Mouse (Mus musculus) cerebellum, postnatal 36 days (tissue): Measurements from ENCODE around the gene Prkar2b.

Experiments
- DNase-seq, 2 experiments: peaks; one replicate each; pipeline ENCODE4 v3.0.0; 2021 to 2022; ENCODE audit warnings: mixed read lengths in 2 of 2

The Prkar2b gene

DNA sequence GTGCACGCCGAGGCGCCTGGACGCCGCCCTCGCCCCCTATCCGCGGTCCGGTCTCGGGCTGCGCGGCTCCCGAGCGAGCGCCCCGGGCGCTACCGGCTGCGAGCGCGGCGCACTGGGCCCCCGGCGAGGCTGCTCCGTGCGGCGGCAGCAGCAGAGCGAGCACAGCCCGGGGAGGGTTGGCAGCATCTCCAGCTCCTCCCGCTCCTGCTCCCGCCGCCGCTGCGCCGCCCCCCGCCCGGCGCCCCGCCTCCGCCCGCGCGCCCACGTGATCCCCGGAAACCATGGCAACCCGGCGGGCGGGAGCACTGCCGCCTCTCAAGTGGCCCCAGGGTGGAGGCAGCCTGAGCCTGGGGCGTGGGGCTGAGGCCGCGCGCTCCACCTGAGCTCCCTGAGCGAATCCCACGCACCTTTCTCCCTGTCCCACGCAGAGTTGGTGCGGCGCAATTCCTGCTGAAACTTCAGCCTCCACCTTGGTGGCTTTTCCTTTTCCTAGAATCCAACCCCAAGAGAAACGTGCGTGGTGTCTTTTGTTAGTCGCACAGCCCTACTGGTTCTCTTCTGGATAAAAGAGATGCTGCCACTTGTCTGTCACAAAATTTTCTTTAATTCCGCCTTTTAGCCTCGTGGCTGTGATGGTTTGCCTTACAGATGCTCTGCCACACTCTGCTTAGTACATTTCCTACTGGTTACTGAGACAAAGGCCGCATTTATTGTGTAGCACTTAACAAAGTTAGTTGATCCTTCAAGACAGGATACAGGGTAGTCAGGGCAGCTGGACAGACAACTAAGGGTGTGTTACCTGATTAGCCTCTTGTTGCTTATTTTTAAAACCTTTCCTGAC lies at the start of gene Prkar2b:
TSS of gene Prkar2b (minus strand) at position 207 of the 841 bp plus-strand sequence.
- peak; percentile 81 to 89 for DNase-seq

DNA sequence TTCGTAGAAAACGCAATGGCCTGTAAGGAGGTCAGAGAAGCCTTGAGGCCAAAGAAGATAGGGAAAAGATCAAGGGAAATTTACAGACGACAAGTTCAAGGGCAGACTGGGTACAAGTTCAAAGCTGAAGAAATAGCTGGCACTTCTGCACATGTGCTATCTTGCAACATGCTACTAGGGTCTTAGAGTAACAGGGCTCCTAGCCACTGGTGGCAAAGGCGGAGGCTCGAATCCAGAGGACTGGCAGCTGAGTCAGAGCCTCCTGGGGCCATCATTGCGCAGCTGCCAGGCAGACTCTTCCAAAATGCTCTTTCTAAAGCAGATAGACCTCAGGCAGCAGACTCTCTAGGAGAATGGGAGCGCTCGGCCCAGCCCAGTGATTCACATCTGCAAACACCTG lies 48.1 kb upstream of the Prkar2b start:
- no peak for DNase-seq

DNA sequence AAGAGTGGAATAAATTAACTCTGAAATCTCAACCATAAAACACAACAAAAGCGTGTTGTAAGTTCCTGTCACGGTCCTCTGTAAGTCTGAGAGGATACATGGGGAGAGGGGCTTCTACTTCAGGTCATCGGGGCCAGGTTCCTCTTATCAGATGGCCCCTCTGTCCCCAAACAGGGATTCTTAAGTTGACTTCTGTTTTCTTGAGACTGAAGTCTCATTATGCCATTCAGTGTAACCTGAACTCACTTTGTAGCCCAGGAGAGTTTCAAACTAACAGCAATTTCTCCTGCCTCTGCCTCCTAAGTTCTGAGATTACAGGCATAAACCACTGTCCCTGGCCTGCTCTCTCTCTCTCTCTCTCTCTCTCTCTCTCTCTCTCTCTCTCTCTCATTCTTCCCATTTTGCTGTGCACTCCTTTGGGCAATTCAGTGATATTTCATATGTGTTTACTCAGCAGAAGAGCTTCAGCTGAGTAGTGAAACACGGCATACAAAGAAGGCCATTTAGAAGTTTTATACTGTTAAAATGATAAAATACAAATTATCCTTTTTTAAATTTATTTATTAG lies 43.9 kb upstream of the Prkar2b start:
- no peak for DNase-seq

DNA sequence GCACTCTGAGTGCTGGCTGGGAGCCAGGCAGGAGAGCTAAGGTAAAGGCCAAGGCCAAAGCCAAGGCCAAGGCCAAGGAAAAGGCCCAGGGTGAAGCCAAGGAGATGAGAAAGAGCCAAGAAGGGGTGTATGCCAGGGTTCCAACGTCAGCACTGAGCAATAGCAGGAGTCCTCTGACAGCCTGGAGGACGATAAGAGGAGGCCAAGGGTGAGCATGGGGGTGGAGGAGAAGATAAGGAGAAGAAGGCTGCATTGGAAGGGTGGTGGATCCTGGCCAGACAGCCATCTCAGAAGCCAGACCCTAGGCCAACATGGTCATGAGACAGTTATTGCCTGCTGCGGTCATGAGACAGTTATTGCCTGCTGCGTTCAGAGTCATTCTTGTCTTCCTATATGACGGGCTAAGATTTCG lies 43.4 kb upstream of the Prkar2b start:
- no peak for DNase-seq

DNA sequence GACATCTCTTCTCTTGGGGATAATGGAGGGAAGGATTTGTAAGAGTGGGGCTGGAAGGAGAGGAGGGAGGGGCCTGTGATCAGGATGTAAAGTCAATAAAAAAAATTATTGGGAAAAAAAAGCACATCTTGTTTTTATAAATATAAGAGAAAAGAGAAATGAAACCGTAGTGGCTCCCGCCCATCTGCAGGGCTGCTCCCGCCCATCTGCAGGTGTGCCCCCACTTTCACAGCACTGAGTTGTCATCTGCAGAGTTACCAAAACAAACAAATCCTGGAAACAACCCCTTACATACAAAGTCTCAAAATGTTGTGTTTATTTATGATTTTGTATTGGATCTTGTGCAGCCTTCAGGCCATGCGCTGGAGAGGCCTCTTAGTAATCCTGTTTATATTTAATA lies 40.2 kb upstream of the Prkar2b start:
- DNase-seq = no peak

DNA sequence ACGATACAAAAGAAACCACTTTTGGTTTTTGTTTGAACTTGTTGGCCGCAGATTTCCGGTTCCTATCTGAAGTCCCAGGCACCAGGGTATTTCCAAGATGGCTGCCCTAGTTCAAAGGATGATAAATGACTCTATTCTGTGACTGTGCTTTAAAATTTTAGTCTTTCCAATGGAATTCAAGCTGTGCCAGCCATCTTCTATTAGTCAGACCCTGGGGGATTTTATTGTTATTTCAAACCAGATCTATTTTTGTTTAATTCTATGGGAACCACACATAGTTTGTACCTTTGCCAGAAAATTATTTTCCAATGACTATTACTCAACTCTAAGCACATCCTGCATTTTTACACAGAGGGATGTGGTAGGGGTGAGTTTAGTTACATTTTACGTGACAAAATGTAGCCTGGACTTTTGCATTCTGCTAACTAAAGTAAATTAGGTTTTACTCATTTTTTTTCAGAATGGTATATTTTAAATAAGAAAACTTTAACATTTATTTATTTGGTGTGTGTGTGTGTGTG lies 38.6 kb upstream of the Prkar2b start:
- DNase-seq = no peak

DNA sequence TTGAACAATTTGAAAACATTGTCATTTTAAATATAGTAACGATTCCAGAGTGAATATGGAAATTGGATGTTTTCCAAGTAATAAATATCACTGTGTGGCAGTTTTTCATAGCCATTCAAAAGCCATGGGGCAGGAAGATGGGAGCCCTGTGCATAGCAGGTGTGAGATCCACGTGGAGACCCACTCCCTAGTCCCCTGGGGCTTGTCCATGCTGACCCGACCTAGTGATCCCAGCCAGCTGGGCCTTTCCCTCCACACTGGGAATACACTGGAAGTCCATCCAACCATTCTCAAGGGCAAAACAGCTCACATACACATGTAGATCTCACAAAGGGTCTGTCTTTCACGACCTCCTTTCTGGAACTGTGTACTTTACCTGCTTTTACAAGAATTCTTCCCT lies 37.5 kb upstream of the Prkar2b start:
- no peak for DNase-seq

DNA sequence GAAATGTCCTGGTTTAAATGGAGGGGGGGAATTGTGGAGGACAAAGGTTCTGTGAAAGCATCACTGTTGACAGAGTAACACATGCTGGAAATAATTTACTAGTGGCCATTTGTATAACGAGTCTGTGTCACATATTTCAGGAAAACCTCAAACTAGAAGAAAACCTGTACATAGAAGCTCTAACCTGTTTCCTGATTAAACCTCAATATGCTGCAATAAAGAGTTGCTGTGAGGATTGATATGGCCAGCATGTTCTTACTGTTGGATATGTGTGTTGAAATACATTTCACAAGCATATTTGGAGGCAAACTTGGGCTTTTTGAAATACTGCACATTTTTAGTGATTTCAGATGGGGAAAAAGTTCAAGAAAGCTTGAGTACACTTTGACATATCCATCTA lies 36.0 kb upstream of the Prkar2b start:
- no peak for DNase-seq

DNA sequence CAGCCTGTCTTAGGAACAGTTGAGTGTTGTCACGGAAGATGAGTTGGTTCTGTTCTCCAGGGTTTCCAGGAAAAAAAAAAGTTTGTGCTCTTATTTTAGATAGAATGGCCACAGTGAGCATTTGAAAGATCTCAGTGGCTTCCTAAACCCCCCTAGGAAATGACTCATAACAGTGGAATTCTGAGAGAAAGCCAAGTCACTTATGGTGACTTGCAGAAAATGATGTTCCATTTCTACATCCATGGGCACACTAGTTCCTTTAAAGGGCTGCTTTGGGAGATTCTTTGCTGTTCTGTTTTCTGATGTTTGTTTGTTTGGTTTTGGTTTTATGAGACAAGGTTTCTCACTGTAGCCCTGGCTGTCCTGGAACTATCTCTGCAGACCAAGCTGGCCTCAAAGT lies 34.1 kb upstream of the Prkar2b start:
- no peak for DNase-seq

DNA sequence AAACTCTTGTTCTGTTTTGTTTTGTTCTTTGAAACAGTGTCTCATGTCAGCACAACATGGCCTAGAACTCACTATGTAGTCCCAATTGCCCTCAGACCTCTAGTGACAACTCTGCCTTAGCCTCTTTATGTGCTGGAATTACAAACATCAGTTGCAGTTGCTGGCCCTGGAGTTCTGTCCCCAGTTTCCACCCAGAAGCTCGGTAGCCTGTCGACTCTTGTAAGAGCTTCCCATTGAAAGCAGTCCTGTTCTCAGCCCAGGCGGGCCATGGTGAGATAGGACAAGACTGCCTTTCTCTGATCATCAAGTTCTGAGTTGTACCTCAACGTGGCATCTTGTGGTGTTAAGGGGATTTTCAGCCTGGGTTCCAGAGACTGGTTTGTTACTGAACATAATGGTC lies 31.4 kb upstream of the Prkar2b start:
- no peak for DNase-seq

DNA sequence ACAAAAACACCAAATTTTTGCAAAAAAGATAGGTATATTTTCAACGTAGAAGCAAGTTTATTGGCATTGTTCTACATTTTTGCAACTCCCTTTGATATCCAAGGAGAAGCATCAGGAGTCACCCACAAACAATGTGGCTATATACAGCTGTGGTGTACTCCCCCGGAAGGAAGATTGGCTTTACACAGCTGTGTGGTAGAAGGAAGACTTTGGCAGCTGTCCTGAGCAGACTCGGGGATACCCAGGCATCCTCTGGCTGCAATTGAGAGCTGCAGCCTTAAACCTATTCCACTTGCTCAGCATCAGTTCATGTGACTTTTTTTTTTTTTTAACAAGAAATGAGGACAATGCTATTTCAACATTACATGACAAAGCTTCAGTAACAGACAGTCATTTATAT lies 27.5 kb upstream of the Prkar2b start:
- DNase-seq = no peak

DNA sequence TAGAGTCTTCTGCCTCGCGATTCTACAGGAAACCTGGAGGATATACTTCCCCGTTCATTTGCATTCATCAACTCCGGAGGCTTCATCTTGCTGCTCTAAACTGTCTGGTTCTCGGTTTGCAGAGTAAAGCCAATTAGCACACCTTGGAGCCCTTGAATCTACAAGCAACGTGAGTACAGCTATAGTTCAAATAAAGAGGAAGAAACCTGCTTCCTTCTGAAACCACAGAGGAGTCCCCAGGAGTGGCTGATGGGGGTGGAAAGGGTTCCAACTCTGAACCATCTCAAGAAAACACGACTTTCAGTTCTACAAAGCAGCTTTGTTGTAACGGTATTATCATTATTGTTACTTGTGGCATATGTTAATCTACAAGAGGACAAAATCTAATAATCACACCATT lies 26.2 kb upstream of the Prkar2b start:
- no peak for DNase-seq

DNA sequence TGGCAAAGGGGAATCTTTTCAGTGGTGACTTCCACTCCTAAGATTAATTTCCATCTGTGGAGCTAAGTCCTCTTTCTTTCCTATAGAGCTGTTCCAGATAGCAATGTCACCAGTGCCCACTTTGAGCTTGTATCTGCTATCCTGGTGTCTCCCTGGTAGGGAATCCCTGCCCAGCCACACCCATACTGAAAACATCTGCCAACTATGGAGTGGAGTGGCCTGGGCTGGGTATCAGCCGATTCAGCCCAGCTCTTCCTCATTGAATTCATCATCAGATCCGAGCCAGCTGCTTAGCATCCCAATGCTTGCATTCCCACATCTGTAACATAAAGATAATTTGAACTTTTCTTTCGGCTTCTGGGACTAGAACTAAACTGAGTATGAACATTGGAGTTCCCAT lies 25.8 kb upstream of the Prkar2b start:
- no peak for DNase-seq

DNA sequence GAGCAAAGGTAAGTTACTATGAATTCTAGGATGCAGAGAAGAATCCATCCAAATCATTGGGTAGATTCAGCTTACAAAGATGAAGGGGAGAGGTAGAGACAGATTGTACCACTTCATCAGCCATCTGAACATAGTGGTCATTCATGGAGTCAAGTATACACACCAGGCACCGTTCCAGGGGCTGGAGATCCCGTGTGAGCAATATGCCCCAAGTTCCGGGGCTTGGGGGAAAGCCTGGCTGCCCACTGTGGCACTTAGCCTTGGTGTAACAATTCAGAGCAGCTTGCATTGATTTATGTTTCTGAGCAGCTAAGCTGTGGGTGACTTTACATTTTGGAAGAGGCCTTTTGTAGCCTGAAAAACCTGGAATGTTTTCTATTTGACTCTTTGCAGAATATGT lies 24.8 kb upstream of the Prkar2b start:
- no peak for DNase-seq

DNA sequence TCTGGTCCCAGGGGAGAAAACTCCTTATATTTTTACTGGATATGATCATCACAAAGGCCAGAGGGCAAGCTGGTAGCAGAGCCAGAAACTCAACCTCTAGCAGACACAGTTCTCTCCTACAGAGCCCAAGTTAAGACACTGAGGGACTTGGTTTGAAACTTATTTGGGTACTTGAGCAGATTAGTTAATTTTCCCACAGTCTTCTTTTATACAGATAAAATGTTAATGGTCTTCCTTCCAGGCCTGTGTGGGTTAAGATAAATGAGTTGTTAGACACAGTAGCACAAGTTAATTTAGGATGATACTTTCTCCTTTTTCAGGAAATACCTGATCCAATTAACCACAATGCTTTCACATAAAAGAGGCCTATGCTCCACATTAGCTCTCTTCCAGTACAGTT lies 24.1 kb upstream of the Prkar2b start:
- DNase-seq = no peak

DNA sequence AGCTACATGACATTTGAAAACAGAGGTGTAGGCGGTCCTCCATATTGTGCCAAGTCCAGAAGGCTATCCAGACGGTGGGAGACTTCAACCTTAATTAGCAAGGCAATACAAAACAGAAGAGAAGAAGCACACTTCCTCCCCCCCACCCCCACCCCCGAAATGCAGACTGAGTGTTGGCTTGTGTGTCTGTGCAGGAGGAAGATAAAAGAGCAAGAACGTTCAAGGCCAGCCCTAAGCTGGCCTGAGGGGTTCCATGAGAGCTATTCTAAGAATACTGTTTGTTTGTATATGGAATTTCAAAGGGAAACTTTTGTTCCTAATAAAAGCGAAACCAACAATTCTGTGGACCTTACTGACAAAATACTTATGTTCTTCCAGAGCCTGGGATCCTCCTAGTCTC lies 23.5 kb upstream of the Prkar2b start:
- DNase-seq = no peak

DNA sequence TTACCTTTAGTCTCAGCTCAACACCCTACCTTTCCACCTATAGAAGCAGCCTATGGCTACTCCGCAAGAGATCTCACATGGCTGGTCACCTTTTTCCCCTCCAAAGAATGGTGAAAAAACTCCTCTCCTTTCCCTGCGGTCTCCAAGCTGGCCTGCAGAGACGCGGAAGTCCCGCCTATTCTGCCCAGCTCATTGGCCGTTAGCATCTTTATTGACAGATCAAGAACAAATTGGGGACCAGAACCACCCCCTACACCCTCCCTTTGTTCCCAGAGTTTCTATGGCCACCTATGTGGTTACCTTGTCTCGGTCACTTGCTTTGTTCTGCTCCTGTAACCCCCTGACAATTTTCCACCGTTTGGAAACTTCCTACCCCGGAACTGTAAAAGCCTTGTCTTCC lies 19.6 kb upstream of the Prkar2b start:
- no peak for DNase-seq

DNA sequence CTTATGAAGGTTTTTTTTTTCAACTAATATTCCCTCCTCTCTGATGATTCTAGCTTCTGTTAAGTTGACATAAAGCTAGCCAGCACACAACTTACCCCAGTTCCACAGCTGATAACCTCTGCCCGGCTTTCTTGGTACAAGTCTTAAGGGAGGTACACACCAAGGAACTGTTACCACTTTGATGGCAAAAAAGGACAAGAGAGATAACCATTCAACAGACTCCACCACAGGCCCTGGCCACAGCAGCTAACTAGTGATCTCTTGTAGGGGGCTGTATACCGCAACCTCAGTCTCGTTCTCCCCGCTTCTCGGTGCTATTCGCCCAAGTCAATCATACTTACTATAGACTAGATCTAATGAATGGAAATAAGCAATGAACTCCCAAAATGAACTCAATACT lies 16.3 kb upstream of the Prkar2b start:
- DNase-seq = no peak

DNA sequence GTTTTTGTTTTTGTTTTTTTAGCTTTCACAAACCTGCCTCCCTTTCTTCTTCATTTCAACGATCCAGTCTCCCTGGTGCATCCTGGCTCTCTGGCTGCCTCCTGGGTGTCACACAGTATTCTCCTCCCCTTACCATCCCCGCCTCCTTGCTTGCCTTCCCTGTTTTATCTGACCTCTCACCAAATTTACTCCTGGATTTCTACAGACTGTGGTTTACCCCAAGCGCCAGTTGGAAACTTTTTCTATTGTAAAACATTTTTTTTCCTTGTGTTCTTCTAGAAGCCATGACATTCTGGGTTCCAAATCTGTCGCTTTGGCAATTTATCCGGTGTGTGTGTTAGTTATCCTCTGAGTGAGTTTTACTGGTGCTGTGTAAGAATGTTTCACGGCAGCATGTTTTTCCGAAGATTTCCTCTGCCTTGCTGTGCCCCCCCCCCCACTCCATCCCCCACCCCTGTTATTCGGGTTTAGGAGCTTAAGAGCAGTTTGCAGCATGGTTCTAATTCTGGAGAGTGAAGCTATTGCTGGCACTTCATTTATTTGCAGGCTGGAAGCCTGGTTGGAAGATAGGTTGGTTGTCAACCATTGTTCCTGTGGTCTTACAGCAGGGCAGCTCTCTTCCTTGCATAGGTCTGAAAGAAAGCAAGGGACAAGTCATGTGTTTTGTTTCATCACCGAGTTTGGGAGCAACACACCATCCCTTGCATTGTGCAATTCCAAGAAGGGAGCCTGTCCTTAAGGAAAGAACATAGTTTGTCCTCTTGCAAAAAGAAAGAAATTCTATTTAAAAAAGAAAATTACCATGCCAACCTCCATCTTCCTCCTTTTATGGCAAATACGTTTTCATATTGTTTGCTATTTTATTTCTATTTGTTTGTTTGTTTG lies 15.0 kb upstream of the Prkar2b start:
- DNase-seq = no peak

DNA sequence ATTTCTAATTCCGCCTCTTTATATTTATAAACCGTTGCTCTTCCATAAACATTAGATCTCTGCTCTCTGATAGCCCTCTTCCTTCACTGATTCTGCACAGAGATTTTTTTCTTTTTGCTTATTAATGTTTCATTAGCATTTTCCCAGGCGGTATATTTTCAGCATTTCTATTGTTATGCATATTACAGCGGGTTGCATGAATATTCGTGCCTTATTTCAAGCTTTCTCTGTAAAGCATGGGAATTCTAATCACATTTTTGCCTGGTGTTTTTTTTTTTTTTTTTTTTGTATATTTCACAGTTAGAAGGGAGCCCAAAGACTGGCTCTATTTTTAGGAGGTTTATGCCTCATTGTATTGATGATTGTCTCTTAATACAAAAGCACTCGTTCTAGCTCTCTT lies 13.2 kb upstream of the Prkar2b start:
- no peak for DNase-seq

DNA sequence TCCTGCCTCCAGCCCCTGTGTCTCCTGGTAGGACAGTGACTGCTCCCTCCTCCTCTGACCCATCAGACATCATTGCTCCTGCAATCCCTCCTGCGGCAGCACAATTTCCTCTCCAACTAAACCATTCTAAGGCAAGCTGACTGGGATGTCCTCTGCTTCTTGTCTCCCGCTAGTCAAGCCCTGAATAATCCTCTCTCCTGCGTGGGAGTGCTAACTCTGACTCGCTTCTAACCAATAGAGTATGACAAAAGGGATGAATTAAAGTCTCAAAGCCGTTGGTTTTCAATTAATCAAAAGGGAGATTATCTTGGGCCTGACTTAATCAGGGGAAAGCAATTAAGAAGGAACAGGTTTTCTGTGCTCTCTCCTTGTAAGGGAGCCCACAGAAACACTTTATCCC lies 4.9 kb upstream of the Prkar2b start:
- no peak for DNase-seq

DNA sequence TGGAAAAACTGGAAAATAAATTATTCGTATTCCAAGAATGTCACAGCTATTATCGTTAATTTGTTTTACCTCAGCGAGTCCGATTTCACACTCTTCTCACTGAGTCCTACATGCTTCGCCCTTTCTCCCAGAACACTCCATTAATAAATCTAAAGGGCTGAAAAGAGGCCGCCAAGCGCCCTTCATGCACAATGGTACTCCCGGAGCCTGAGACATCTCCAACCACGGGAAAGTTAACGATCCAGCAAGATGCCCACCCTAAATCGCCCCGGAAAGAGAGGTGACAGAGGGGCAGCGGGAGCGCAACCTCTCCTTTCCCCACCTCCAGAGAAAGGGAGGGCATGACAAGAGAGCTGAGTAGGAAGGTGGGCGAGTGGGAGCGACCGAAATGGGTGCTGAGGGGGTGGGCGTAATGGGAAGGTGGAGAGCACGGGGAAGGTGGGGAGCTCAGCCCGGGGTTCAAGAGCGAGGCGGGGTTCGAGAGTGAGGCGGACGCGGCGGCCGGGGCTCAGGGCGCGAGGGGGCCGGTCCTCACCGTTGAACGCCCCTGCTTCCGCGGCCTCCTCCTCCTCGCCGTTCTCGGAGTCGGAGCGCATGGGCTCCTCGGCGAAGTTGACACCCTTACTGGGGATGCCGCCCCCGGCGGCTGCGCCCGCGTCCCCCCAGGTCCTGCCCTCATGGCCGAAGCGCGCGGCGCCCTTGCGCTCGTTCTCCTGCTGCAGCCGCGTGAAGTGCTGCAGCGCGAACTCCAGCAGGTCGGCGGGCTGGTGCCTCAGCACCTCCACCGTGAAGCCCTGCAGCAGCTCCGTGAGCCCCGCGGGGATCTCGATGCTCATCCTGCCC lies 628 bp downstream of the Prkar2b start:
- peak; percentile 11 to 15 for DNase-seq

DNA sequence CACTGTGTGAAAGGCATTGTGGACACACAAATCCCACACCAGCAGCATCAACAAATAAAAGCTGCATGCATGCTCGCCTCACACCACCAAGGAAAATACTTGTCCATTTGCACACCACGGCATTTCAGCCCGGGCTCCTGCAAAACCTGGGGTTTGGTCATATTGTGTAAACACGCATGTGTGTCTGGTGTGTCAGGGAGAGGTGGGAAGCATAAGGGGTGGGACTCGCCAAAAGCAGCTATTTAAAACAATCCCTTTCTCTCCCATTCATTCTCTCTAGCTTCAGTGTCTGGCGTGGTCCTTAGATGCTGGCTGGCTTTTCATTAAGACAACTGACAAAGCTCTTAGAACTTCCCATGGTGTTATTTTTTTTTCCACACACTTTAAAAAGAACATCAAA lies 1.4 kb downstream of the Prkar2b start:
- DNase-seq = peak in 1 of 2 experiments; percentile 8
